Mouse (Mus musculus): ENCODE measurements around the gene Rps6ka2. TPM values are rescaled to one million over a fixed set of nuclear protein-coding genes. Genes with fewer than 3 reads are reported as not detected.

The Rps6ka2 gene
- polyA plus RNA-seq, 1 experiment from 2014 or later = 1.8 TPM

DNA sequence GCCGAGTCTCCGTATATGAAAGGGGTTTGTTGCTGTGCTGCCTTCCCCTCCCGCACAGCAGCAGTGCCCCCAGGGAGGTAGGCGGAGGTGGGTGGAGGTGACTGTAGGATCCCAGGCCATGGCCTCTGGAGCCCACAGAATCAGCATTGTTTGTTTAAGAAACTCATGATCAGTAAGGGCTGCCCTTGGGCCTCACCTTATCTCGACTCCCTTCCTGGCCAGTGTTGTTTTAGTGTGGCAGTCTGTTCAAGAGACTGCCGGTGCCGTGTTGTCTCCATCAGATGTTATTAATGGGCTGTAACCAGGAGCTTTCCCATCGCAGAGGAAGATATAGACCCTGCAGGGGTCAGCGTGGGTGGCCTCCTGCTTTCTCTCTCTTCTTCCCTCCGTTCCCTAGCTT is 90.4 kb downstream of the Rps6ka2 start:
- Histone ChIP-seq H3K4me2 (replicated peaks; ENCODE audit: low read depth) (peak overlapping the region; percentile 35), H3K36me3 (ENCODE audit: control insufficient read depth, insufficient read depth) (no peaks in the 10 kb centered on the region), H3K4me3 (ENCODE audit: low read depth, low read length) (no peak overlapping the region), H3K9me3 (ENCODE audit: control insufficient read depth) (no peaks in the 10 kb centered on the region), H3K27ac (ENCODE audit: low read depth, low read length) (no peak overlapping the region), H3K27me3 (replicated peaks; ENCODE audit: control insufficient read depth, insufficient read depth, low read length) (no peaks in the 10 kb centered on the region), H3K4me1 (replicated peaks; ENCODE audit: control insufficient read depth, insufficient read depth, low read length) (peaks cover 4% of the 10 kb centered on the region; the same call in 1 of the 2 replicates), H3K9ac (ENCODE audit: low read depth, low read length) (no peak overlapping the region)
- TF ChIP-seq CTCF (IDR thresholded peaks at IDR 0.05; ENCODE audit: low read depth) = no peak
- ATAC-seq = 0 out of 2 replicates have a peak, but pooled peaks have one; percentile 38
- 24% methylated on average over 10 of the region's 10 CpGs for WGBS

DNA sequence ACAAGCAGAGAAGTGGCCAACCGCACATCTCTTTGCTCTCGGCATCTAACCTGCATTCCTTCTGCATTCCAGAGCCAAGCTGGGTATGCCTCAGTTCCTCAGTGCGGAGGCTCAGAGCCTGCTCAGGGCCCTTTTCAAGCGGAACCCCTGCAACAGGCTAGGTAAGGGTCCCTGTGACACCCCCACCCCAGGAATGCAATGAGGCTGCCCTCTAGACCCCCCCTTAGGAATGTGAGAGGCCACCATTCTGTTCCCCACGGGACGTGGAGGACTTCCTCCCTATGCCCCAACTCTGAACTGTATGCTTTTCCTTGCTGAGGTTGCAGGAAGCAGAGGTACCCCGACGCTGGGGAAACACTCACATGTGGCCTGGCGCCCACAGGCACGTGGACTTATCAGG is 92.1 kb downstream of the Rps6ka2 start:
- H3K9ac ChIP-seq (ENCODE audit: low read depth, low read length) = no peak overlapping the region
- no peak for ATAC-seq
- H3K27ac ChIP-seq (ENCODE audit: low read depth, low read length) = no peak overlapping the region
- H3K27me3 ChIP-seq (replicated peaks; ENCODE audit: control insufficient read depth, insufficient read depth, low read length) = no peaks in the 10 kb centered on the region
- H3K4me1 ChIP-seq (replicated peaks; ENCODE audit: control insufficient read depth, insufficient read depth, low read length) = peaks cover 4% of the 10 kb centered on the region; the same call in 1 of the 2 replicates
- WGBS = 32% methylated on average over 10 of the region's 10 CpGs
- H3K4me3 ChIP-seq (ENCODE audit: low read depth, low read length) = no peak overlapping the region
- no peak overlapping the region for H3K4me2 ChIP-seq (replicated peaks; ENCODE audit: low read depth)
- TF ChIP-seq CTCF (IDR thresholded peaks at IDR 0.05; ENCODE audit: low read depth) = no peak
- no peaks in the 10 kb centered on the region for H3K9me3 ChIP-seq (ENCODE audit: control insufficient read depth)
- no peaks in the 10 kb centered on the region for H3K36me3 ChIP-seq (ENCODE audit: control insufficient read depth, insufficient read depth)

DNA sequence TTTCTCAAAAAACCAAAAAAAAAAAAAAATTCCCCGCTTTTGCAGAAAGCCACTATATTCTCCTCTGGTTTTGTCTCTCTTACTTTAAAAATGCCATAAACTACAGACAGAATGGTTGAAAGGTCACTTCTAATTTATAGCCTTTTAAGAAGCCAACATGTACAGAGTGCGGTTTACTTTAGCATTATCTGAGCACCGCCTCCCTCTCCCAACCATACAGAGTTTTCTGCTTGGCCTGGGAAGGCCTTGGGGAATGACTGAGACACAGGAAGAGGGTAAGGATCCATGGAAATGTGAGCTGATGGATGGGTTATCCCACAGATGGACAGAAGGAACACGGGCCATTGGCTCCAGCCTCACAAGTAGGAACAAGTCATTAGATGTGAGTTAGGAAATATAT is 92.7 kb downstream of the Rps6ka2 start:
- ATAC-seq = no peak
- no peaks in the 10 kb centered on the region for H3K27me3 ChIP-seq (replicated peaks; ENCODE audit: control insufficient read depth, insufficient read depth, low read length)
- no peak for TF ChIP-seq CTCF (IDR thresholded peaks at IDR 0.05; ENCODE audit: low read depth)
- H3K4me3 ChIP-seq (ENCODE audit: low read depth, low read length) = no peak overlapping the region
- no peak overlapping the region for H3K9ac ChIP-seq (ENCODE audit: low read depth, low read length)
- 50% methylated on average over 4 of the region's 4 CpGs for WGBS
- H3K4me2 ChIP-seq (replicated peaks; ENCODE audit: low read depth) = no peak overlapping the region
- H3K36me3 ChIP-seq (ENCODE audit: control insufficient read depth, insufficient read depth) = no peaks in the 10 kb centered on the region
- H3K27ac ChIP-seq (ENCODE audit: low read depth, low read length) = no peak overlapping the region
- H3K4me1 ChIP-seq (replicated peaks; ENCODE audit: control insufficient read depth, insufficient read depth, low read length) = peaks cover 4% of the 10 kb centered on the region; the same call in 1 of the 2 replicates
- H3K9me3 ChIP-seq (ENCODE audit: control insufficient read depth) = no peaks in the 10 kb centered on the region

DNA sequence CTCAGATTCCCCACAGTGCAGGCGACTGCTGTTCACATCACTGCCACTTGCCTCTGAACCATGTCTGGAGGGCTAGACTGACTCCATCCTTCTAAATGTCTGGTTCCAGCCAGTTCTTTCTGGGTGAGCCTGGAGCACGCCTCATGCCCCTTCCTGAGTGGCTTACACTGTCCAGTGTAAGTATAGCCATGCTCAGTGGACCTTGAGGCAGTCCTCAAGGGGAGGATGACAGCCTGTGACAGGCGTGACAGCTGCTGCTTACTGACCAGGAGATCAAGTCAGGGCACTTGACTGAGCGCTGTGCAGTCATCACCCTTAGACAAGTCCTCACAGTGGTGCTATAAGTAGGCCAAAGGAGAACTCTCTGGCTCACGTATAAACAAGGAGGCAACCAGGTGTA is 94.7 kb downstream of the Rps6ka2 start:
- ATAC-seq = no peak
- no peaks in the 10 kb centered on the region for H3K36me3 ChIP-seq (ENCODE audit: control insufficient read depth, insufficient read depth)
- no peak overlapping the region for H3K27ac ChIP-seq (ENCODE audit: low read depth, low read length)
- H3K27me3 ChIP-seq (replicated peaks; ENCODE audit: control insufficient read depth, insufficient read depth, low read length) = no peaks in the 10 kb centered on the region
- 88% methylated on average over 5 of the region's 5 CpGs for WGBS
- H3K4me3 ChIP-seq (ENCODE audit: low read depth, low read length) = no peak overlapping the region
- no peaks in the 10 kb centered on the region for H3K9me3 ChIP-seq (ENCODE audit: control insufficient read depth)
- H3K9ac ChIP-seq (ENCODE audit: low read depth, low read length) = no peak overlapping the region
- no peak for TF ChIP-seq CTCF (IDR thresholded peaks at IDR 0.05; ENCODE audit: low read depth)
- H3K4me1 ChIP-seq (replicated peaks; ENCODE audit: control insufficient read depth, insufficient read depth, low read length) = peaks cover 4% of the 10 kb centered on the region; the same call in 1 of the 2 replicates
- no peak overlapping the region for H3K4me2 ChIP-seq (replicated peaks; ENCODE audit: low read depth)

DNA sequence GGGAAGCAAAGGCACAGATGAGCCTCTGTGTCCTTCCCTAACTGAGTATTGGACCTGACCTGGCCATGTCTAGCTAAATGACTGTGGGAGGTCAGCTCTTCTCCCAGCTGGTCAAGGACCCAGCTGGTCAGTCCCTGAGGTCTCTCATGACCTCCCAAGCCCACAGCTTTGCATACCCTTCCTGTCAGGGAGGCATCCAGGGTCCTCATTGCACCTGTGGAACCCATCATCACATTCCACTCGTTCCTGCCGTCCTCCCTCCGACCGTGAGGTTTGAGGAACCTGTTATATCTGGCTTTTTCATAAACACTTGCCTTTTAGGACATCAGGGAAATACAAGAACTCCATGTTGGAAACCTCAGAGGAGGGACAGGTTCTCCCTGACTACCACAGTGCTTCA is 95.4 kb downstream of the Rps6ka2 start:
- Histone ChIP-seq H3K4me1 (replicated peaks; ENCODE audit: control insufficient read depth, insufficient read depth, low read length) (peaks cover 4% of the 10 kb centered on the region; the same call in 1 of the 2 replicates), H3K27me3 (replicated peaks; ENCODE audit: control insufficient read depth, insufficient read depth, low read length) (no peaks in the 10 kb centered on the region), H3K36me3 (ENCODE audit: control insufficient read depth, insufficient read depth) (no peaks in the 10 kb centered on the region), H3K4me2 (replicated peaks; ENCODE audit: low read depth) (no peak overlapping the region), H3K9ac (ENCODE audit: low read depth, low read length) (no peak overlapping the region), H3K9me3 (ENCODE audit: control insufficient read depth) (no peaks in the 10 kb centered on the region), H3K27ac (ENCODE audit: low read depth, low read length) (no peak overlapping the region), H3K4me3 (ENCODE audit: low read depth, low read length) (no peak overlapping the region)
- TF ChIP-seq CTCF (IDR thresholded peaks at IDR 0.05; ENCODE audit: low read depth) = no peak
- 48% methylated on average over 4 of the region's 4 CpGs for WGBS
- ATAC-seq = no peak

DNA sequence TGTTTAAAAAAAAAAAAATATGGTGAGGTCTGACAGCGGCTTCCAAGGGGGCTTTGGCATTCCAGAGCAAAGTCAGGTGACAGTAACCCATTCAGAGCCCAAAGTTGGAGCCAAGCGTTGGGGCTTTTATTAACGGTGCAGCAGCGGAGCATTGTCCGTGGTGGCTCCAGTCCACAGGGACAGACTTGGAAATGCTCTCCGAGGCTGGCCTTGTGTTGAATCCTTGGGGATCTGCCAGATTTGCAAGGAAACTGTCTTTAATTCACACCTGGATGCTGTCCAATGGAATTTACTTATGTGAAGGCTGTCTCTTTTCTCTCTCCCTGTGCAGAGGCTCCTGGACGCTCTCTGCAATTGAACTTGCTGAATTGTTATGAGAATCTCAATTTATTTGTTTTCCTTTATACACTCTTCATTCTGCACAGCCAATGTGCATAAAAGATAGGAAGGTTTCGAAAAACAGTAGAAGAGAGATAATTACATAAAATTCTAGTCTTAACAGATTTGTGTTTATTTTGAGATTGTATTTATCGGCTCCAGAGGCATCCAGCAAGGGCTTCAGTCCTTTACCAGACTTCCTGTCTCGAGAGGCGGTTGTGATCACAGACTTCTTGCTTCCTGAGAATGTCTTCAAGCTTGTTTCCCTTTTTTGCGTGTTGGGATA is 95.9 kb downstream of the Rps6ka2 start:
- no peak overlapping the region for H3K4me3 ChIP-seq (ENCODE audit: low read depth, low read length)
- H3K4me2 ChIP-seq (replicated peaks; ENCODE audit: low read depth) = no peak overlapping the region
- H3K27me3 ChIP-seq (replicated peaks; ENCODE audit: control insufficient read depth, insufficient read depth, low read length) = no peaks in the 10 kb centered on the region
- WGBS = 57% methylated on average over 12 of the region's 12 CpGs
- H3K9ac ChIP-seq (ENCODE audit: low read depth, low read length) = no peak overlapping the region
- H3K4me1 ChIP-seq (replicated peaks; ENCODE audit: control insufficient read depth, insufficient read depth, low read length) = peaks cover 4% of the 10 kb centered on the region; the same call in 1 of the 2 replicates
- H3K9me3 ChIP-seq (ENCODE audit: control insufficient read depth) = no peaks in the 10 kb centered on the region
- ATAC-seq = no peak
- TF ChIP-seq CTCF (IDR thresholded peaks at IDR 0.05; ENCODE audit: low read depth) = no peak
- no peak overlapping the region for H3K27ac ChIP-seq (ENCODE audit: low read depth, low read length)
- H3K36me3 ChIP-seq (ENCODE audit: control insufficient read depth, insufficient read depth) = no peaks in the 10 kb centered on the region
